In the genomic region with DNA sequence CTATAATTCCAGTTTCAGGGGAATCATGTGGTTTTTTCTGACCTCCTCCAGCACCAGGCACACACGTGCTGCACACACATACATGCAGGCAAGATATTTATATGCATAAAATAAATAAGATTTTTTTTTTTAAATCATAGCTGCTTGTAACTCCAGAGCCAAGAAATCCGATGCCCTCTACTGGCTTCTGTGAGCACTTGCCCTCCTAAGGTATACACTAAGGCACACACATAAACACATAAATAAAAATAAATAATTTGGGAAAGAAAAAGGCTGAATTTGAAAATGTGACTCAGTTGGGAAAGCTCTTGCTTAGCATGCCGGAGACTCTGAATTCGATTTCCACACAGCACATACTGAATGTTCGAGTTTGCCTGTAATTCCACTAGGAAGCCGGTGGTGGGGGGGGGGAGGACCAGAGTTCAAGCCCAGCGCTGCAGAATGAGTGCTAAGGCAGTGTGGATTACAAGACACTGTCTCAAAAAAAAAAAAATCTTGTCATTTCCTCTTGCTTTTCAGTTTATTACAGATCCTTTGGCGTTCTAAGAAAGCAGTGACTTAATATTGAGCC, we compare ENCODE assay signal across 8 mouse cellular contexts. TPM values are rescaled to one million over a fixed set of nuclear protein-coding genes. Genes with fewer than 3 reads are reported as not detected.
DNase-seq lines count a peak whose midpoint lies in the region; ATAC-seq lines count a peak whose summit lies in the region.

No protein-coding gene starts in this region.

- H3K9ac ChIP-seq in kidney, embryonic 15.5 days, result no peak overlapping the region
- H3K9ac ChIP-seq in hindbrain, embryonic 13.5 days, result peak overlapping the region; percentile 56; the same call in 1 of the 2 replicates
- H3K9ac ChIP-seq in midbrain, embryonic 13.5 days (replicated peaks), result no peak overlapping the region

- no peak for DNase-seq in kidney, postnatal 14 days
- DNase-seq in adrenal gland, adult 8-10 months, result no peak
- DNase-seq in cerebellum, postnatal 14 days, result no peak
- no peak for DNase-seq in left cerebral cortex, adult 11 months (ENCODE audit: low spot score)

- peaks cover 30% of the 10 kb centered on the region for H3K36me3 ChIP-seq in kidney, embryonic 15.5 days
- peaks cover 22% of the 10 kb centered on the region for H3K36me3 ChIP-seq in hindbrain, embryonic 13.5 days
- H3K36me3 ChIP-seq in midbrain, embryonic 13.5 days, result peaks cover 21% of the 10 kb centered on the region

- no peaks in the 10 kb centered on the region for H3K27me3 ChIP-seq in kidney, embryonic 15.5 days
- no peaks in the 10 kb centered on the region for H3K27me3 ChIP-seq in hindbrain, embryonic 13.5 days
- no peaks in the 10 kb centered on the region for H3K27me3 ChIP-seq in midbrain, embryonic 13.5 days

- peak overlapping the region; percentile 94 for H3K4me3 ChIP-seq in kidney, embryonic 15.5 days (replicated peaks)
- peak overlapping the region; percentile 41 for H3K4me3 ChIP-seq in brown adipose tissue, adult 24 weeks (ENCODE audit: insufficient read depth, low read depth, low read length)
- H3K4me3 ChIP-seq in hindbrain, embryonic 13.5 days, result peak overlapping the region; percentile 89
- H3K4me3 ChIP-seq in midbrain, embryonic 13.5 days (replicated peaks), result peak overlapping the region; percentile 87

- peak; percentile 27 for ATAC-seq in kidney, embryonic 15.5 days (replicated peaks; ENCODE audit: low FRiP score)
- ATAC-seq in hindbrain, embryonic 13.5 days (ENCODE audit: low FRiP score), result peak; percentile 58
- ATAC-seq in midbrain, embryonic 13.5 days, result peak; percentile 31; the same call in 1 of the 2 replicates

- H3K4me1 ChIP-seq in kidney, embryonic 15.5 days, result peaks cover 9% of the 10 kb centered on the region
- H3K4me1 ChIP-seq in brown adipose tissue, adult 24 weeks (ENCODE audit: control insufficient read depth, insufficient read depth, insufficient read length, low read length), result no peaks in the 10 kb centered on the region
- peaks cover 16% of the 10 kb centered on the region for H3K4me1 ChIP-seq in hindbrain, embryonic 13.5 days (replicated peaks)
- H3K4me1 ChIP-seq in midbrain, embryonic 13.5 days (replicated peaks), result peaks cover 19% of the 10 kb centered on the region

- no peaks in the 10 kb centered on the region for H3K9me3 ChIP-seq in kidney, embryonic 15.5 days (replicated peaks)
- no peaks in the 10 kb centered on the region for H3K9me3 ChIP-seq in hindbrain, embryonic 13.5 days
- H3K9me3 ChIP-seq in midbrain, embryonic 13.5 days, result no peaks in the 10 kb centered on the region

- 0 out of 2 replicates have a peak overlapping the region, but pooled peaks have one; percentile 35 for H3K27ac ChIP-seq in kidney, embryonic 15.5 days
- no peak overlapping the region for H3K27ac ChIP-seq in brown adipose tissue, adult 24 weeks (replicated peaks; ENCODE audit: low read depth, low read length)
- H3K27ac ChIP-seq in hindbrain, embryonic 13.5 days, result peak overlapping the region; percentile 92
- peak overlapping the region; percentile 65; the same call in 1 of the 2 replicates for H3K27ac ChIP-seq in midbrain, embryonic 13.5 days

- H3K4me2 ChIP-seq in kidney, embryonic 15.5 days, result peak overlapping the region; percentile 64
- peak overlapping the region; percentile 50 for H3K4me2 ChIP-seq in hindbrain, embryonic 13.5 days
- peak overlapping the region; percentile 49 for H3K4me2 ChIP-seq in midbrain, embryonic 13.5 days (replicated peaks)

- WGBS in kidney, embryonic 15.5 days, result 14% methylated on average over 8 of the region's 8 CpGs
- WGBS in hindbrain, embryonic 13.5 days, result 18% methylated on average over 8 of the region's 8 CpGs
- 17% methylated on average over 8 of the region's 8 CpGs for WGBS in midbrain, embryonic 13.5 days

RNA-seq across cellular contexts. Expression of gene Psmc6, which starts 0.5 kb away (rescaled TPM):
- 153 and 164 TPM in 2 replicates for polyA plus RNA-seq in kidney, embryonic 15.5 days (2015; fragmentation: Nextera tagmentation; extraction: Ambion mirVana)
- polyA plus RNA-seq in brown adipose tissue, adult 24 weeks (2012; ENCODE audit: insufficient read depth, insufficient read length, missing spikeins), result 264 and 395 TPM in 2 replicates
- polyA plus RNA-seq in hindbrain, embryonic 13.5 days (2015; fragmentation: Nextera tagmentation; extraction: Ambion mirVana), result 171 and 178 TPM in 2 replicates
- 184 and 202 TPM in 2 replicates for polyA plus RNA-seq in midbrain, embryonic 13.5 days (2015; fragmentation: Nextera tagmentation; extraction: Ambion mirVana)
- total RNA-seq in adrenal gland, adult 8-10 months (2022), result 100 to 1,000 TPM; 101 to 144 (median 136) TPM

RNA-seq across cellular contexts. Expression of gene Ero1l, which starts 10.5 kb away (rescaled TPM):
- polyA plus RNA-seq in kidney, embryonic 15.5 days (2015; fragmentation: Nextera tagmentation; extraction: Ambion mirVana), result 30.0 and 33.5 TPM in 2 replicates
- polyA plus RNA-seq in brown adipose tissue, adult 24 weeks (2012; ENCODE audit: insufficient read depth, insufficient read length, missing spikeins), result 11.7 and 16.8 TPM in 2 replicates
- polyA plus RNA-seq in hindbrain, embryonic 13.5 days (2015; fragmentation: Nextera tagmentation; extraction: Ambion mirVana), result 26.7 and 28.5 TPM in 2 replicates
- 29.4 and 33.7 TPM in 2 replicates for polyA plus RNA-seq in midbrain, embryonic 13.5 days (2015; fragmentation: Nextera tagmentation; extraction: Ambion mirVana)
- 10 to 100 TPM; 52.1 to 60.2 (median 54.6) TPM for total RNA-seq in adrenal gland, adult 8-10 months (2022)

RNA-seq across cellular contexts. Expression of gene Styx, which starts 21.8 kb away (rescaled TPM):
- 57.0 and 69.9 TPM in 2 replicates for polyA plus RNA-seq in kidney, embryonic 15.5 days (2015; fragmentation: Nextera tagmentation; extraction: Ambion mirVana)
- 16.1 and 16.9 TPM in 2 replicates for polyA plus RNA-seq in brown adipose tissue, adult 24 weeks (2012; ENCODE audit: insufficient read depth, insufficient read length, missing spikeins)
- 58.1 and 60.5 TPM in 2 replicates for polyA plus RNA-seq in hindbrain, embryonic 13.5 days (2015; fragmentation: Nextera tagmentation; extraction: Ambion mirVana)
- 52.6 and 54.7 TPM in 2 replicates for polyA plus RNA-seq in midbrain, embryonic 13.5 days (2015; fragmentation: Nextera tagmentation; extraction: Ambion mirVana)
- 10 to 100 TPM; 20.7 to 25.4 (median 22.1) TPM for total RNA-seq in adrenal gland, adult 8-10 months (2022)

Comparison
In these comparisons a context has a peak if more than half of its experiments do, and no peak if none do; other contexts are left out.
1. H3K4me3 ChIP-seq: peak in every context shown above with its lines; median percentile 94 in kidney, embryonic 15.5 days; 89 in hindbrain, embryonic 13.5 days; 87 in midbrain, embryonic 13.5 days; 41 in brown adipose tissue, adult 24 weeks.